Mouse (Mus musculus): ENCODE data around the gene Ndufaf2. TPM values are rescaled to one million over a fixed set of nuclear protein-coding genes. Genes with fewer than 3 reads are reported as not detected.
A peak's percentile ranks its signal among the peaks of the same experiment; 100 is the strongest.

The Ndufaf2 gene
- total RNA-seq, 2 experiments from 2014 or later = 20.3 to 22.0 TPM

- intact Hi-C loops (cut with DNase I) = no loop called here
- no peak for DNase-seq (ENCODE audit: low spot score in 2 of 2)
Measured at GRCm38 (mm10) chr13:107984641-107985040, 173.8 kb downstream of the Ndufaf2 start.

- DNase-seq (ENCODE audit: low spot score in 2 of 2) = no peak
- intact Hi-C loops (cut with DNase I) = no loop called here
Measured at GRCm38 (mm10) chr13:107984186-107984585, 174.2 kb downstream of the Ndufaf2 start.

DNA sequence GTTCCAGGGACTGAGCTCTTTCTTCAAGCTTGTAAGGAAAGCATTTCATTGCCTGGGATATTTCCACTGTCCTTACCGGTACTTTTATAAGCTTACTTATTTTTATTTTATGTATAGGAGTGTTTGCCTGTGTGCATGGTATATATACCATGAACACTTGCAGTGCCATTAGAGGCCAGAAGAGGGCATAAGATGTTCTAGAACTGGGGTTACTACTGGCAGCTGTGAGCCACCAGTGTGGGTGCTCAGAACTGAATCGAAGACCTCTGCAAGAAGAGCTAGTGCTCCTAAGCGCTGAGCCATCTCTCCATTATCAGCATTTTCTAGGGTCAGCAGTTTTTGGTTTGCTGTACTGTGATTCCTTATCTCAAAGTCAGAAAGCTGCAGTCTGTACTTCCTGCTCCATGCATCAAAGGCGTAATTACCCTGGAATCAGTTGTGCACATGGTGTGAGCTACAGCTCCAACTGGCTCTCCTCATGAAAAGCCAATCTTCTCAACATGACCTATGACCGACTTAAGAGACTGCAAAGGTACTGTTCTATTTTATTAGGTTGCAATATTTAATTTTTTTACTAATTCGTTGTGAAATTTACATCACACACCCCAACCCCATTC is 175.1 kb downstream of the Ndufaf2 start:
- intact Hi-C loops (cut with DNase I) = no loop called here
- DNase-seq (ENCODE audit: low spot score in 2 of 2) = no peak

DNA sequence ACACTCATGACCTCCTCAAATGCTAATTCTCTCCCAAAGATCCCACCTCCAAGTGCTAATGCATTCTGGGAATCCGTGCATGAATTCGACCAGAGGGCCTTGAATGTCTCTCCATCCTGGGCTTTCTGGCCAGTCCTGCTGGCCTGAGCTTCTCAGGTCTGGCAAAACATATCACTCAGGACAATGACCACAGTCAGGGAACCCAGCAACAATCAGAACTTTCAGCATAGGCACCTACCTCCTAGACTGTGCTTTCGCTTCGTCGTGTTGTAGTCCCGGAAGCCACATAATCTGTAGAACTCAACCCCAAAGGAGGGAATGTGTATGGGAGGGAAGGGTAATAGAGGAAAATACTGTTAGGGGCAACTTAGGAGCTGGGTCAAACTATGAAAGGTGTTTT is 179.0 kb downstream of the Ndufaf2 start:
- intact Hi-C loops (cut with DNase I) = loop anchor here (5.0 to 10.0 kb wide), 2 partner anchors 63 to 145 kb away; partner anchors contain the start of gene Smim15
- DNase-seq (ENCODE audit: low spot score in 2 of 2) = no peak

- intact Hi-C loops (cut with DNase I) = loop anchor here (5.0 to 10.0 kb wide), 2 partner anchors 65 to 148 kb away; partner anchors contain the start of gene Smim15
- no peak for DNase-seq (ENCODE audit: low spot score in 2 of 2)
Measured at GRCm38 (mm10) chr13:107976886-107977656, 181.4 kb downstream of the Ndufaf2 start.

DNA sequence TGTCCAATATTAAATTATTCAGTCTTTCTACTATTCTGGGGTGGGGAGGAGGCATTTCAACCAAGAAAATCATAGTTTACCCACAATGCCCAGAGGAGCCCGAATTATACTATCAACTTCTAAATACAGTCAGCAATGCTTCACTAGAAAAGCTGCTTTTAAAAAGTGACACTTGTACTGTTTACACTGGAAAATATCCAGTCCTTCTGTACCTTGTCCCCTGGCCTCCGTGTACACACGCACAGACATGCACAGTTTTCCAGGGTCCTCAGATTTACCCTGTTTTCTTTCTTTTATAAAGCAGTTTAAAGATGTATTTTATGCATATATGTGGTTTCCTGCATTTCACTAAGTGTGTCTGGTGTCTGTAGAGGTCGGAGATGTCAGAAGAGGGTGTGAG is 186.0 kb downstream of the Ndufaf2 start:
- intact Hi-C loops (cut with DNase I) = loop anchor here (10.0 kb wide), 1 partner anchor 152 kb away; no protein-coding TSS in a partner anchor
- DNase-seq (ENCODE audit: low spot score in 2 of 2) = no peak

GRCm38 (mm10) chr13:107971868-107972267 is 186.6 kb downstream of the Ndufaf2 start:
- DNase-seq (ENCODE audit: low spot score in 2 of 2) = no peak

GRCm38 (mm10) chr13:107970422-107971142 is 187.8 kb downstream of the Ndufaf2 start:
- peak in 1 of 2 experiments; percentile 31 for DNase-seq (ENCODE audit: low spot score in 2 of 2)
- intact Hi-C loops (cut with DNase I) = loop anchor here (10.0 kb wide), 1 partner anchor 154 kb away; no protein-coding TSS in a partner anchor

More at GRCm38 (mm10) chr13:107971868-107972267, 186.6 kb downstream of the Ndufaf2 start:
- intact Hi-C loops (cut with DNase I) = loop anchor here (10.0 kb wide), 1 partner anchor 153 kb away; no protein-coding TSS in a partner anchor

GRCm38 (mm10) chr13:107969961-107970391 is 188.4 kb downstream of the Ndufaf2 start:
- intact Hi-C loops (cut with DNase I) = loop anchor here (10.0 kb wide), 1 partner anchor 155 kb away; no protein-coding TSS in a partner anchor

DNA sequence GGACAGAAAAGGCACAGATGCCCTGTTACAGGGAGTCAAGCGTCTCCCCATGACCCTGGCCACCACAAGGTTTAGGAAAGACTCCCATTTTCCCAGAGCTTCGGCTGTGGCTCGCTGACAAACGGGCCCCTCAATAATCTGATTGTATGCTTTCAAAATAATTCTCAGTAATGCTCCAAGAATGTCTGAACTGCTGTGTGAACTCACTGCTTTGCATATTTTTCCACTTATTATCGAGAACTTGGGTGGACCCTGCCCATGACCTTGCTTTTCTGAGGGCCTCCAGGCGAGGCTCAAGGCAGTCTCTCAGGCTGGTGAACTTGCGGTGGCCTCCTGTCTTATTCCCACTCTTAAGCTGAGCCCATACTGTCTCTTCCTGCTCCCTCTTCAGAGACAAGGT is 193.8 kb downstream of the Ndufaf2 start:
- DNase-seq (ENCODE audit: low spot score in 2 of 2) = no peak
- intact Hi-C loops (cut with DNase I) = no loop called here

More at GRCm38 (mm10) chr13:107969961-107970391, 188.4 kb downstream of the Ndufaf2 start:
- peak; percentile 43 to 49 for DNase-seq (ENCODE audit: low spot score in 2 of 2)

DNA sequence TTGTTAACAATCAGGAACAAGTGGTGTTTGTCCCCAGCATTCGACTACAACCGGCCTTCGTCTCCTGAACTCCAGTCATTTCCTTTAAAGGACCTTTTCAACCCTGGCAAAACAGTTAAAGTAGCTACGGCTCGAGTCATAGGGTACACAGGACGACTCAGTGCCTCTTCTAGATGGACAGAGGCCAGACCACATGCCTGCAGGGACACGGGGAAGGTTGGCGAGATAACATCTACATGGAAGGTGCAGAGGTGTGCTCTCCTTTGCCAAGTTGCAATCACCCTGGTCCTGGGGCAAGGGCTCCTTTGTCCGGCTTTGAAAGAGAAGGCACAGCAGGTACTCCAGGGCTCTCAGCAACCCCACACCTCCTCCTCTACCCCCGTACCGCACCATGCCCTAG is 195.0 kb downstream of the Ndufaf2 start:
- intact Hi-C loops (cut with DNase I) = no loop called here
- no peak for DNase-seq (ENCODE audit: low spot score in 2 of 2)

- intact Hi-C loops (cut with DNase I) = no loop called here
- no peak for DNase-seq (ENCODE audit: low spot score in 2 of 2)
Measured at GRCm38 (mm10) chr13:107962741-107963140, 195.7 kb downstream of the Ndufaf2 start.

DNA sequence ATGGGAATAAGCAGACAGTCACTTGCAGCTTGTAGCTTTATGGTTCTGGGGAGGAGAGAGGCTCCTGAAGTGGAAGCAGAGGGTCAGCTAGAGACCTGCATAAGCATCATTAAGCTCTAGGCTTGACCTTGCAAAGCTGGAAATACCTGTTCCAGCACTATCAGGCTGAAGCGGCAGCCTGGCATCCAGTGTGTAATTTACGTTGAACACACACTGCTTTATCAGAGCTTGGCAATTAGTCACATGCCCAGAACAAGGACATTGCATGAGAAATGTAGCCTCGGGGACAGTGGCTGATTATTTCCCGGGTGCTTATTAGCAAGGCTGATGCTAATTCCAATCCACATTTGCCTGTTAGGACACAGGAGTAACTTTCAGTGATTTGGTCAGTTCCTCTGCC is 196.5 kb downstream of the Ndufaf2 start:
- intact Hi-C loops (cut with DNase I) = no loop called here
- DNase-seq (ENCODE audit: low spot score in 2 of 2) = no peak

- DNase-seq (ENCODE audit: low spot score in 2 of 2) = no peak
- intact Hi-C loops (cut with DNase I) = no loop called here
Measured at GRCm38 (mm10) chr13:107961501-107961900, 196.9 kb downstream of the Ndufaf2 start.

DNA sequence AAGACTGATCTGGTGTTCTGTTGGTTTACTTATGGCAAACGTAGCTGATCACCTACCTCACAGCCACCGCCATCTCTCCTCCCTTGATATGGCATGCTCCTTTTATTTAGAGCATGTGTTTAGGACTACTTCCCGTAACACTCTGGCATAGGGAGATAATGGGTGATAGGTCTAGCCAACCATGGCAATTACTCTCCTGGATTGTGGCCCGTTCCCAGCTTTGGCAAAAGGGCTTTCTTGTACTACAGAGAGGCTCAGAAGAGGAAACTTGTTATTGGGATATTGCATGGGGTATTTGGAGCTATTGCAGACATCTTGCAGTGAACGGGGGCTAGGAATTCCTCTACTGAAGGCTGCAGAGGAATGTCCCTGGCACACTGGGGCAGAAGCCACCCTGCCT is 197.9 kb downstream of the Ndufaf2 start:
- DNase-seq (ENCODE audit: low spot score in 2 of 2) = no peak
- intact Hi-C loops (cut with DNase I) = no loop called here

DNA sequence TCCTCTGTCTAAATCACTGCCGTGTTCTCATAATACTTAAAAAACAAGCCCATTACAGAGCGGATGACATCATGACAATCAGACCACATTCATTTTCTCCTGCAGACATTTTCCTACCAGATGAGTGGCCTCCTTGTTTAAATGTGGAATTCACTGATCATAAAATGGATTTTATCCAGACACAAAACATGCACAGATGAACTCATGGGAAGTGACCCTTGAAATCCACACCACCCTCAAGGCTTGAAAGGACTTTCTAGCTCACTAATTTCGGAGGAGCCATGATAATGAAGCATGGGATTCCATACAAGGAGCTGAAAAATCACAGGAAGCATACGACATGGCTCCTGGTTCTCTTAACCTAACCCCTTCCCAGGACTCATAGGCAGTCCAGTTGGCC is 198.5 kb downstream of the Ndufaf2 start:
- DNase-seq (ENCODE audit: low spot score in 2 of 2) = no peak
- intact Hi-C loops (cut with DNase I) = no loop called here

- intact Hi-C loops (cut with DNase I) = no loop called here
Measured at GRCm38 (mm10) chr13:107956246-107956645, 202.2 kb downstream of the Ndufaf2 start.

GRCm38 (mm10) chr13:107955327-107956110 is 202.9 kb downstream of the Ndufaf2 start:
- DNase-seq (ENCODE audit: low spot score in 2 of 2) = no peak
- intact Hi-C loops (cut with DNase I) = no loop called here

More at GRCm38 (mm10) chr13:107956246-107956645, 202.2 kb downstream of the Ndufaf2 start:
- no peak for DNase-seq (ENCODE audit: low spot score in 2 of 2)
